7 mouse cellular contexts compared by ENCODE assay signal in the genomic region with DNA sequence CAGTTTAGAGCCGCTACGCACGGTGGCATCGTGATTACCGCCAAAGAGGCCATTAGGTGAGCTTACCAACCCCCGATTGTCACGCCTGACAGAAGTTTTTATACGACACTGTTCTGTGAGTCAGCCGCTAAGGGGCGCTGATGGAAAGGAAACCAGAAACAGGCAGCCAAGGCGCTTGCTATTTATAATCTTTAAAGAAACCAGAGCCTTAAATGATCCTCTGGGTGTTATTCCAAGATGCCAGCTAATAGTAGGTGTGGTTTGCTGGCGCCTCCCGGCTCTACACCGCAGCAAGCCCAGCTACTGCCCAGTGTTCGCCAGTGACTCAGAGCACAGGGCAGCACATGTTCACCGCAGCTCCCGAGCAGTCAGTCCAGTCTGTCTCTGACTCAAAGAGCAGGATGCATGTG. TPM values are rescaled to one million over a fixed set of nuclear protein-coding genes. Genes with fewer than 3 reads are reported as not detected.
DNase-seq lines count a peak whose midpoint lies in the region; ATAC-seq and TF ChIP-seq lines count a peak whose summit lies in the region.

No protein-coding gene starts in this region.

- TF ChIP-seq POLR2A in kidney, adult 2 months (IDR thresholded peaks at IDR 0.05; ENCODE audit: low read depth, low read length) = no peak

- H3K9ac ChIP-seq in limb, embryonic 11.5 days (ENCODE audit: low read length) = no peak overlapping the region

- peaks cover 26% of the 10 kb centered on the region for H3K36me3 ChIP-seq in embryonic facial prominence, embryonic 10.5 days (replicated peaks)
- no peaks in the 10 kb centered on the region for H3K36me3 ChIP-seq in kidney, adult 2 months (ENCODE audit: control insufficient read depth, insufficient read depth, low read length)
- no peaks in the 10 kb centered on the region; the same call in 1 of the 2 replicates for H3K36me3 ChIP-seq in limb, embryonic 11.5 days (ENCODE audit: control insufficient read depth, insufficient read depth, low read length)

- no peak overlapping the region; the same call in 1 of the 2 replicates for H3K4me3 ChIP-seq in embryonic facial prominence, embryonic 10.5 days
- peak overlapping the region; percentile 12; the same call in 1 of the 2 replicates for H3K4me3 ChIP-seq in kidney, adult 2 months (ENCODE audit: insufficient read depth, low read depth, low read length)
- no peak overlapping the region for H3K4me3 ChIP-seq in limb, embryonic 11.5 days (ENCODE audit: low read depth, low read length)

- no peaks in the 10 kb centered on the region for H3K9me3 ChIP-seq in embryonic facial prominence, embryonic 10.5 days
- no peaks in the 10 kb centered on the region for H3K9me3 ChIP-seq in limb, embryonic 11.5 days (ENCODE audit: control insufficient read depth, low read length)

- DNase-seq in adrenal gland, postnatal 14 days = peak; percentile 90
- peak; percentile 76 for DNase-seq in embryonic facial prominence, embryonic 10.5 days (ENCODE audit: low spot score)
- peak; percentile 97 for DNase-seq in heart, adult 11 months
- peak; percentile 87 for DNase-seq in kidney, adult 2 months
- peak; percentile 85 for DNase-seq in limb, embryonic 11.5 days (ENCODE audit: low spot score)
- DNase-seq in spleen, postnatal 36 days (ENCODE audit: low spot score in 2 of 2) = peak; percentile 44 to 57

- TF ChIP-seq CTCF in kidney, adult 2 months (conservative IDR thresholded peaks at IDR 0.05; ENCODE audit: insufficient read depth, insufficient read length, low read depth, low read length) = peak; percentile 71

- 31% methylated on average over 17 of the region's 17 CpGs for WGBS in embryonic facial prominence, embryonic 10.5 days
- 3% methylated on average over 17 of the region's 17 CpGs for WGBS in kidney, adult 2 months
- WGBS in limb, embryonic 11.5 days = 20% methylated on average over 17 of the region's 17 CpGs

- no peak overlapping the region; the same call in 1 of the 2 replicates for H3K27ac ChIP-seq in embryonic facial prominence, embryonic 10.5 days (replicated peaks)
- no peak overlapping the region for H3K27ac ChIP-seq in kidney, adult 2 months (ENCODE audit: insufficient read depth, low read depth, low read length)
- H3K27ac ChIP-seq in limb, embryonic 11.5 days (replicated peaks; ENCODE audit: low read depth, low read length) = no peak overlapping the region

- peaks cover 31% of the 10 kb centered on the region for H3K4me1 ChIP-seq in embryonic facial prominence, embryonic 10.5 days
- peaks cover 3% of the 10 kb centered on the region; the same call in 1 of the 2 replicates for H3K4me1 ChIP-seq in kidney, adult 2 months (ENCODE audit: control insufficient read depth, insufficient read depth, low read length)
- H3K4me1 ChIP-seq in limb, embryonic 11.5 days (ENCODE audit: control insufficient read depth, insufficient read depth, low read length) = peaks cover 3% of the 10 kb centered on the region; the same call in 1 of the 2 replicates

- no peak overlapping the region for H3K4me2 ChIP-seq in limb, embryonic 11.5 days (ENCODE audit: low read depth, severe bottlenecking)

- no peaks in the 10 kb centered on the region for H3K27me3 ChIP-seq in embryonic facial prominence, embryonic 10.5 days (replicated peaks; ENCODE audit: low read depth, poor library complexity, severe bottlenecking)
- no peaks in the 10 kb centered on the region for H3K27me3 ChIP-seq in kidney, adult 2 months (replicated peaks; ENCODE audit: control insufficient read depth, insufficient read depth, low read length)
- H3K27me3 ChIP-seq in limb, embryonic 11.5 days (ENCODE audit: control insufficient read depth, insufficient read depth, low read length) = no peaks in the 10 kb centered on the region

- peak; percentile 39; the same call in 1 of the 2 replicates for ATAC-seq in limb, embryonic 11.5 days (ENCODE audit: insufficient number of reproducible peaks, low FRiP score, low TSS enrichment, low read depth)
- 0 out of 2 replicates have a peak, but pooled peaks have one; percentile 17 for ATAC-seq in monocyte, adult 5-6 weeks (replicated peaks; ENCODE audit: insufficient number of reproducible peaks, low FRiP score, low TSS enrichment, poor library complexity, severe bottlenecking)

RNA-seq across cellular contexts. Expression of a gene that starts 35.2 kb away (rescaled TPM):
- total RNA-seq in adrenal gland, postnatal 14 days (2021) = 8.4 and 9.7 TPM in 2 replicates
- polyA plus RNA-seq in embryonic facial prominence, embryonic 10.5 days (2016; fragmentation: Nextera tagmentation; extraction: Ambion mirVana) = 16.3 and 16.8 TPM in 2 replicates
- polyA plus RNA-seq in kidney, adult 2 months (2012; rRNA removed) = 6.1 TPM in 2 replicates
- 10.0 and 10.5 TPM in 2 replicates for polyA plus RNA-seq in limb, embryonic 11.5 days (2014; fragmentation: Nextera tagmentation; extraction: Ambion mirVana)
- 1.9 to 7.2 TPM (median 1.9 TPM) in 3 replicates for total RNA-seq in monocyte, adult 5-6 weeks (2017)
